Mouse (Mus musculus): ENCODE data around the gene Cdh7.
"Not testable (repeated sequence)": the region's sequence is repeated elsewhere in the genome, so short reads cannot be mapped to it uniquely, and the experiment has no call there.

Cdh7 gene

GRCm38 (mm10) chr1:109982064-109982808 lies at the start of gene Cdh7:
TSS of gene Cdh7 (plus strand) at chr1:109982431.
- no peak for DNase-seq

DNA sequence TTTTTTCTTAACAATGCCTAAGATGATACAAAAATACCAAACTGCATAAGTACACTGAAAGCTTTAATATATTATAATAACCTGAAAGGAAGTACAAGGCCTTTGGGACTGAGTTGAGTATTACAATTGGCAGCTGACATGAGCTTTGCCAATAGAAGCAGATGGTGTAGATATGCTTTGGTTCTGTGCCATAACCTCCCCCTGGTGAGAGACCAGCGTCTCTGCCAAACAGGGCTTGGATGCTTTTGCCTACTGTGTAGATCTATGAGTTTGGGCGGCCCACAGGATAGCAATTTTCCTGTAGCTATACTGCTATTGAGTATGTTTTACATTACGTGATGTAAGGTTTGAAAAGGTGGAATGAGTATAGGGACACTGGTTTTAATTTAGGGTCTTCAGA lies 49.6 kb upstream of the Cdh7 start:
- DNase-seq, result no peak

- DNase-seq, result no peak
Observed at GRCm38 (mm10) chr1:109948571-109948970, 33.7 kb upstream of the Cdh7 start.

GRCm38 (mm10) chr1:109971721-109972425 lies 10.4 kb upstream of the Cdh7 start:
- no peak for DNase-seq

GRCm38 (mm10) chr1:109972426-109973015 lies 9.7 kb upstream of the Cdh7 start:
- no peak for DNase-seq

DNA sequence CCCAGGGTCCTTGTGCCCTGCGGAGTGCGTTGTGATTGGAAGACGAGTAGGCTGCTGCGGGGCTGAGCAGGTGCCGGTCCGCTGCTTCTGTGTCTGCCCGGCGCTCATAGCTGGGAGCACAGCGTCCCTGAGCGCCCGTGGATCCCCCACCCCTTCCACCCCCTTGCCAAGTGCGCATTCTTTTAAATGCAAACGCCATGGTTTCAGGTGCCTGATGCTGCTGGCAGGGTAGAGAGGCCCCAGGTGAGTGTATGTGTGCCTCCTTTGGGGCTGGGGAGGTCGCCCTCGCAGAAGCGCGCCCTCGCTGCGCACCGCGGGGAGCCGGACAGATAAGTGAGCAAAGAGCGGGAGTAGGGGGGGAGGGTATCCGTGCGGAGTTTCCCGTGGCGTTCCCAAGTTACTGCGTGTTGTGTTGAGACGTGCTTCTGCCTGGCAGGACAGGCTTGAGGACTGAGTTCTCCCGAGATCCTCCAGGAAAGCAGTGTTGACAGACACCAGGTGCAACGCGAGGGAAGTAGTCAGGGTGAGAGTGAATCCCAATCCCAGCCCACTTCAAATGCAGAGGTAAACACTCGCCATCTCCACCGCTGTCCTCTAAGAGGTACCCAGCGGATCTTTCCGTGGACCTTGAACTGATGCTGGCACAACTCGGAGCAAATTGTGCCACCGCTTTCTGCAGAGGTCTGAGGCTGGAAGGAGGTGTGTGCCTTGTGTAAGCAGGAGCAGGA lies 742 bp downstream of the Cdh7 start:
- no peak for DNase-seq

- DNase-seq, result no peak
Observed at GRCm38 (mm10) chr1:109983537-109983912, 1.3 kb downstream of the Cdh7 start.

- DNase-seq, result no peak
Observed at GRCm38 (mm10) chr1:109984776-109985175, 2.5 kb downstream of the Cdh7 start.

GRCm38 (mm10) chr1:109985468-109985867 lies 3.2 kb downstream of the Cdh7 start:
- no peak for DNase-seq

DNA sequence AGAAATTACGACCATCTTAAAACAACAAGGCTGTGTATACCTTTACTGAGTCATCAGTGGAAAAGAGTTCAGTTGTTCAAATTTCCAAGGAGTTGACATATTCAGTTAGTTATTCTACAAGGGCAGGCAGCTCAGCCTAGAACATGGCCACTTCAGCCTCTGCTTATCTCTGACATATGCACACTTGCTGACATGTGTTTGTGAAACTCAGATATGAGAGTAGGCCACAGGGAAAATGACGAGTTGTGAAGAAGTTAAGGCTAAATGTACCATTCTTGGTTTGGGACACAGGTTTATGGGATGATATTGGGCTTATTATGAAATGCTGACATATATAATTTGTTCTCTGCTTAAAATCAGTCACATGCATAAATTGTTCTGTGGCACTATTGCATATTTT lies 7.3 kb downstream of the Cdh7 start:
- no peak for DNase-seq

DNA sequence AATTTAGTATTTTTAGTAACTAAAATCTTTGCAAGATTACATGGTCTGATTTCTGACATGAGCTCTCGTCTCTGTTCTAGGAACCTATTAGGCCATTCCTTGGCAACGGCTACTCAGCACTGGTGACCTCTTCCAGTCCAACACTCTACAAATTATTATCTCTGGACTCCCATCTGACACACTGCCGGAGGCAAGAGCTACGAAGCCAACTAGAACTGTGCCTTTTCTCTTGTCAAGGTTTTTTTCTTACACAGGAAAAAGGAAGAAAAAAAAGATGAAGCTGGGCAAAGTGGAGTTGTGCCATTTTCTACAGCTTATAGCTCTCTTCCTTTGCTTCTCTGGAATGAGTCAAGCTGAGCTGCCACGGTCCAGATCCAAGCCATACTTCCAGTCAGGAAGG lies 11.7 kb downstream of the Cdh7 start:
- peak; percentile 5 for DNase-seq

DNA sequence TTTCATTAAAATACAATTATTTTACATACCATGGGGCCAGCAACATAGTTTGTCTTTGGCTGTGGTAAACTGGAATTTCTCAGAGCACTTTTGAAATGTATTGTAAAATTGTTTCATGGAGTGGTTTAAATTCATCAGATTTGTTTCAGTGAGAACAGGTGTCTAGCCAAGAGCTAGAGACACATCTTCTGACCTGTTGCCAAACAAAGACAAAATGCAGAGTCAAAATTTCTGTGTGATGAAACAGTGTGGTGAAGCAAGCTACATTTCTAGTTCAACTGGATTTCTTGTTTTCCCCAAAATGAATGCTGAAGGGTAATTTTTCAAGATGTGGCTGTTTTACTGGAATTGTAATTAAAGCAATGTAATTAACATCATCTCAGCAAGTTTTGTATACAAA lies 22.2 kb downstream of the Cdh7 start:
- no peak for DNase-seq

GRCm38 (mm10) chr1:110005038-110005437 lies 22.8 kb downstream of the Cdh7 start:
- DNase-seq, result no peak

GRCm38 (mm10) chr1:110012153-110012552 lies 29.9 kb downstream of the Cdh7 start:
- no peak for DNase-seq

DNA sequence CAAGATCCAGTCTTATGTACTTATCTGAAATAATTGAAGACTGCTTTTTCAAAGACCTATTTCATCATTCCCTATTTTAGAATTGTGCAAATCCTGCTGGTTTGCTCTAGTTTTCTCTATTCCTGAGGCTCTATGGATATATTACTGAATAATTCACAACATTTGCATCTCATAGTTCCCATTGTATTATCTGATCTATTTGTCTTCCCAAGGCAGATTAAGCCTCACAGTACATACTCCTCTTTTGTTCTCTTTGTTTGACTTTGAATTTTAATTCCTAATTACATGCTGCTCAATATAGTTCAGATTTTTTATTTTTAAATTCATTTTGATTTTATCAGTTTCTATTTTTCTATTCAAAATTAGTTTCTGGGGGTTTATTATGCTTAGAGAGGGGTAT lies 74.1 kb downstream of the Cdh7 start:
- DNase-seq, result no peak

- no peak for DNase-seq
Observed at GRCm38 (mm10) chr1:110067405-110067804, 85.2 kb downstream of the Cdh7 start.

- no peak for DNase-seq
Observed at GRCm38 (mm10) chr1:110078471-110078870, 96.2 kb downstream of the Cdh7 start.

- DNase-seq, result no peak
Observed at GRCm38 (mm10) chr1:110118071-110118470, 135.8 kb downstream of the Cdh7 start.

DNA sequence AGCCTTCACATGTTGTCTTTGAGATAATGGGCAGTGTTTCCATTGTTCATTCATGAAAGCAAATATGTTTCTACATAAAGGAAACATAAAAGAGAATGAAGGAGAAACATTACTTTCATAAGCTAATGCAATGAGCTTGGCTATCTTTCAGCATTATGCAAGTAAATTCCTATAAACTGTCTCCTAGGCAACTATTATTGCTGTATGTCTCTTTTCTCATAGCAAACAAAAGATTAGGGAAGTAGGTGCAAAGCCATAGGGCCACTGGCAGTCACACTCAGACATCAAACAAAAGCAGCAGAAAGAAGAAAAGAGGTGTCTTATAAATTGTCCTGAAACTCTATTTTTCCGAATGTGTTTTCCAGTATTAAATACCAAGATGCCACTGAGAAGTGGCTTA lies 136.6 kb downstream of the Cdh7 start:
- no peak for DNase-seq

DNA sequence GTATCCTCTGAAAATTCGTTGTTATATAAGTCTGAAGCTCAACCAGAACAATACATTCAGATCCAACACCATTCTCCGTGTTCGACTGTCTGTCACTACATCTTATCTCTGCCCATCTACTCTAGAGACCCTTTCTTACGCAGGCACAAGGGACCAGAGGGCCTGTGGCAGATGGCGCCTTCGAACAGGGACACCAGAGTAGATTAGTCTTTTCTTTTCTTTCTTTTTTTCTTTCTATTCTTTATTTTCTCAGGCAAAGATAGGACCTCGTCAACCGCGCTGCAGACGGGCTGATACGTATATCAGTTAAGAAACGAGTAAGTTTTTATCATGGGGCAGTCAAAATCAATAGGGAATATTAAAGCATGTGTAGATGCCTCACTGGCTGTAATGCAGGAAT lies 189.2 kb downstream of the Cdh7 start:
- DNase-seq, result not testable (repeated sequence)
